Mouse (Mus musculus) small intestine, adult 2 months (tissue): ENCODE results near the gene Entpd5. TPM values are rescaled to one million over a fixed set of nuclear protein-coding genes. Genes with fewer than 3 reads are reported as not detected.
"Not testable (repeated sequence)": the region's sequence is repeated elsewhere in the genome, so short reads cannot be mapped to it uniquely, and the experiment has no call there.

Experiments used
- H3K27ac ChIP-seq: fragments of 200-500 bp; 2 replicates; pipeline ENCODE4 v1.5.1; 2012; ENCODE audit warnings: low read depth, low read length, control low read depth, inconsistent platforms; ENCODE audit not compliant: insufficient read depth
- H3K27me3 ChIP-seq: fragments of 200-500 bp; 2 replicates; pipeline ENCODE4 v1.6.1; 2012; ENCODE audit warnings: mild to moderate bottlenecking, moderate library complexity, low read length, inconsistent platforms; ENCODE audit not compliant: control insufficient read depth, insufficient read depth
- H3K36me3 ChIP-seq: fragments of 200-500 bp; 2 replicates; pipeline ENCODE4 v1.6.1; 2012; ENCODE audit warnings: mild to moderate bottlenecking, low read length, control low read depth, inconsistent platforms; ENCODE audit not compliant: control insufficient read depth, insufficient read depth
- H3K4me1 ChIP-seq: fragments of 200-500 bp; 2 replicates; pipeline ENCODE4 v1.6.1; 2012; ENCODE audit warnings: low read length, inconsistent platforms, mixed read lengths; ENCODE audit not compliant: control insufficient read depth, insufficient read depth, insufficient read length
- H3K4me3 ChIP-seq: fragments of 200-500 bp; 2 replicates; pipeline ENCODE4 v1.5.1; 2012; ENCODE audit warnings: low read depth, mild to moderate bottlenecking, control low read depth, inconsistent platforms, low read length, moderate library complexity
- CTCF ChIP-seq: fragments of 200-500 bp; IDR thresholded peaks from 2 replicates; pipeline ENCODE4 v1.5.1; 2012; ENCODE audit warnings: low read depth, mild to moderate bottlenecking, control low read depth, inconsistent platforms, low read length, moderate library complexity, mixed read lengths; ENCODE audit not compliant: insufficient replicate concordance, insufficient read length; ENCODE audit errors: extremely low read depth
- POLR2A ChIP-seq: fragments of 200-500 bp; IDR thresholded peaks from 2 replicates; pipeline ENCODE4 v1.6.1; 2012; ENCODE audit warnings: low read depth, mild to moderate bottlenecking, control low read depth, inconsistent platforms, low read length, moderate library complexity
- WGBS: fragments of 180-500 bp; shearing (Covaris S2); methylation state at CpG from one replicate; pipeline ENCODE4 v1.1.7; 2018; 5-methylcytosine and 5-hydroxymethylcytosine counted together
- polyA plus RNA-seq: library from polyadenylated mRNA; depleted of rRNA; stranded (reverse); fragments of >200 nt; gene quantifications from 2 replicates; pipeline ENCODE4 v1.2.3, GENCODE M21; 2012

The Entpd5 gene
- polyA plus RNA-seq, 1 experiment: 15.5 TPM

DNA sequence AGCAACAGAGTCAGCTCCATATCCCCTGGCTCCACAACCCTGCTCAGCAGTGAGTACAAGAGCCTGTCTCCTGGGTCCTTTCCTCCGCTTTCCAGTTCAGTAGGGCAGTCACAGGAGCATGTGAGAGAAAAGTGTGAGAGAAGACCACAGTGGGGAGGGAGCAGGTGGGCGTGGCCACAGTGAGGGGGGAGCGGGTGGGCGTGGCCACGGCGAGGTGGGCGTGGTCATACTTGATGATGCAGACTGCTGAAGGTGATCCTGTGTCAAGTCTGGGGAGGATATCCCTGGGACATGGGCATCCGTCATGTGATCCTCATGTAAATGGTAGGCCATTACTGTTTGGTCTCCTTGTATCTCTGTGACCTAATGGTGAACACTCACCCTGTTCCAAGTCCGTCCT, 41.9 kb downstream of the Entpd5 start:
- Histone ChIP-seq H3K36me3 (peaks cover 32% of the 10 kb centered on the region), H3K4me3 (no peak overlapping the region), H3K27ac (no peak overlapping the region), H3K27me3 (no peaks in the 10 kb centered on the region), H3K4me1 (peaks cover 4% of the 10 kb centered on the region; the same call in 1 of the 2 replicates)
- TF ChIP-seq CTCF (no peak), POLR2A (no peak)
- 72% methylated on average over 9 of the region's 9 CpGs for WGBS

GRCm38 (mm10) chr12:84365137-84365536, 43.7 kb downstream of the Entpd5 start:
- peaks cover 4% of the 10 kb centered on the region; the same call in 1 of the 2 replicates for H3K4me1 ChIP-seq
- peaks cover 15% of the 10 kb centered on the region for H3K36me3 ChIP-seq
- WGBS: 93% methylated on average over 6 of the region's 6 CpGs
- TF ChIP-seq POLR2A: no peak
- no peak for TF ChIP-seq CTCF
- H3K27ac ChIP-seq: no peak overlapping the region
- H3K27me3 ChIP-seq: no peaks in the 10 kb centered on the region
- no peak overlapping the region for H3K4me3 ChIP-seq

DNA sequence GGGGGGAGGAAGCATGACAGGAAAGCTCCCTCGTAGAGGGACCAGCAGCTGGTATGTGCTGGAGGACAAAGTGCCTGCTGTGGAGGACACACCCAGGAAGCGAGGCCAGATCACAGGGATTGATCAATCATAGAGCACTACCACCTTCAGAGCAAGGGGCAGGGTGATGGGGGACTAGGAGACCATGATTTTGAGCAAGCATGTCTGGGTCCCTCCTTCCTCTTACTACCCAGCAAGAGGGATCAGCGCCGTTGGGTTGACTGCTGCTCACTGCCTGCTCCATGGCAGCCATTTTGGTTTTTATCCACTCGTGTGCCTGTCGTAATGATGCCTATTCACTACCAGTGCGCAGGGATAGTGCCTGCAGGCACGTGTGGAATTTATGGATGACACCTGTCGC, 44.5 kb downstream of the Entpd5 start:
- WGBS: 69% methylated on average over 9 of the region's 9 CpGs
- Histone ChIP-seq H3K4me1 (peaks cover 4% of the 10 kb centered on the region; the same call in 1 of the 2 replicates), H3K36me3 (peaks cover 13% of the 10 kb centered on the region), H3K27me3 (no peaks in the 10 kb centered on the region), H3K27ac (no peak overlapping the region), H3K4me3 (no peak overlapping the region)
- no peak for TF ChIP-seq CTCF
- no peak for TF ChIP-seq POLR2A

- WGBS: 31% methylated on average over 2 of the region's 2 CpGs
- peaks cover 7% of the 10 kb centered on the region for H3K36me3 ChIP-seq
- H3K27me3 ChIP-seq: no peaks in the 10 kb centered on the region
- no peak overlapping the region for H3K4me3 ChIP-seq
- H3K4me1 ChIP-seq: peaks cover 4% of the 10 kb centered on the region; the same call in 1 of the 2 replicates
- no peak for TF ChIP-seq POLR2A
- no peak for TF ChIP-seq CTCF
- no peak overlapping the region for H3K27ac ChIP-seq
These were observed 46.0 kb downstream of the Entpd5 start for GRCm38 (mm10) chr12:84362872-84363271.

DNA sequence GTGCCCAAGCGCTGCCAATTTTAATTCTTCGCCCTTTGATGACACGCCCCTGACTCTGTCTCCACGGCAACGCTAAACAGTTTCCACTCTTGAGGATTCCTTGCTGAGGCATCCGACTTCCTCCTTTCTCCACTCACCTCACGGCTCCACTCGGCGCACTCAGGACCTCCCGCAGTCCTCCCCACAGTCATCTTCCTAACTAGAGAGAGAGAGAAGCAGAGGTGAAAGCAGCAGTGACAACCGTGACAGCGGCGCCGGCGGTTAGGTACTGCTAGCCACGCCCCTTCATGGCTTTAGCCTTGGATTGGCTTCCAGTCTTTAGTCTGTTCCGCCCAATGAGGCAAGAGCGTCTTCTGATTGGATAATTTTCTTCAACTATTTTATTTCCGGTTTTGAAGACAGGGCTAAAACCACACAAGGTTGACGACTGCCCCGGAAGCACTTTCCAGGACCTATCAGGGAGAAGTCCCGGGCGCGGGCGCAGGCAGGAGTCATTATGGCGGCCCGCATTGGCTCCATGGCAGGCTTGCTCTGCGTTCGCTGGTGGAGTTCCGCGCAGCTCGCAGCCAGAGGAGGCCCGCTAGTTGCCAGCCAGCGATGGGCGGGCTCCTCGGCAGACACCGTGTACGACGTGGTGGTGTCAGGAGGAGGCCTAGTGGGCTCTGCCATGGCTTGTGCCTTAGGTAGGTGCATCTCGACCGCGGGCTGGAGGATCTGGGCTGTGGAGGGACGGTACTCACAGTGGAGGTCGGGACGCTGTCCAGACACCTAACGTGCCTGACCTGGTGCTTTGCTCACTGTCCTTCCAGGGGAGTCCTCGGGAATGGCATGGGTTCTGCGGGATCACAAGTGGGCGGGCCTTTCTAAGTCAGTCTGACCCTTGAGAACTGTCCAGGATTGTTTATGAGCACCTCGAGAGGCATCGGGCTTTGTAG, 47.0 kb downstream of the Entpd5 start, which contains the start of the genes Coq6 and Fam161b:
Gene Coq6, plus strand, starts transcription at position 103 of the 935 bp plus-strand sequence.
Gene Fam161b, minus strand, starts transcription at position 279 of the 935 bp plus-strand sequence.
- H3K4me3 ChIP-seq: peak within 1 kb of the TSS; percentile 95

GRCm38 (mm10) chr12:84358699-84359098, 50.1 kb downstream of the Entpd5 start:
- H3K27me3 ChIP-seq, H3K4me1 ChIP-seq, H3K27ac ChIP-seq, H3K4me3 ChIP-seq, H3K36me3 ChIP-seq: not testable (repeated sequence)
- WGBS: 74% methylated on average over 2 of the region's 2 CpGs

More for the DNA sequence above, 47.0 kb downstream of the Entpd5 start, which contains the start of the genes Coq6 and Fam161b:
- Histone ChIP-seq H3K27me3 (no peaks in the 10 kb centered on the region), H3K4me1 (peaks cover 4% of the 10 kb centered on the region; the same call in 1 of the 2 replicates), H3K36me3 (peaks cover under 1% of the 10 kb centered on the region; the same call in 1 of the 2 replicates), H3K27ac (no peak within 1 kb of the TSS)
- TF ChIP-seq CTCF: no peak
- peak; percentile 45 for TF ChIP-seq POLR2A
- under 1% methylated on average over 51 of the region's 51 CpGs for whole genome bisulfite sequencing

DNA sequence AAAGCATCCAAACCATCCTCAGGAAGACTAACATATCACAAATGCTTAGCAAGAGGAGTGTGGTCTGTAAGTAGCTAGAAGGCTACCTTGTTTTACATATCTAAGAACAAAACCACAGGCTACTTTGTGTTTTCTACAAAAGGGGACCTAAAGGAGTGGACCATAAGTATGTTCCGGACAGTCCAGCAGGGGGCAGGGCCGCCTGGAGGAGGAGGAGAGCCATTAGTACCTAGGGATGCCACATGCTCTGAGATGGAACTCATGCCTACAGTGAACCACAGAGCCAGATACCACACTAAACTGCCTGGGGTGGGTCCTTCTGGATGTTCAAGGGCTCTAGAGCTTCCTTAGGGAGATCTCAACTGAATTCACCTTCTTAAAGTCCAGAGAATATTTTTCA, 61.6 kb downstream of the Entpd5 start:
- Histone ChIP-seq H3K4me1 (peaks cover 2% of the 10 kb centered on the region; the same call in 1 of the 2 replicates), H3K36me3 (peaks cover 23% of the 10 kb centered on the region), H3K4me3 (no peak overlapping the region), H3K27me3 (no peaks in the 10 kb centered on the region), H3K27ac (no peak overlapping the region)
- peak; percentile 52; the same call in 1 of the 2 replicates for TF ChIP-seq CTCF
- no peak for TF ChIP-seq POLR2A
- 49% methylated on average over 2 of the region's 2 CpGs for WGBS
